Mouse (Mus musculus): ENCODE measurements around the gene Pgk1.

DNA sequence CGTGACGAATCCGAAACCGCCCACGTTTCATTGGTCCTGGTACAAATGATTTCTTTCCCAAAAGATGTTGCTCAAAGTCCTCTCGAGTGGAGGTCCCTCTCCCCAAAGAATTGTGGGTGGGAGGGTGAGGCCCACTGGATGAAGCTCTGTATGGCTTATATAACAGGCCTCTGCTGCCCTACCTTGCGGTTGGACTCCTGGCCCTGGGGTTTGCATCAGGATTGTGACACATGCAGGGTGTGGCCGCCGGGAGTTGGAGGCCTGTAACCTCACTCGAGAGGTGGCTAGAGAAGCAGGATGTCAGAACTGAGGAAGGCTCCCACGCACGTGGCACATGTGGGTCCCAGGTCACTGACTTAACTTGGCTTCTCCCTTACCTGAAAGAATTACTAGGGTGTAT lies 837 bp downstream of the Pgk1 start:
- TF ChIP-seq EP300 (optimal IDR thresholded peaks at IDR 0.05) (no peak), CTCF (IDR thresholded peaks at IDR 0.05; ENCODE audit: low read depth) (no peak)
